Mouse (Mus musculus) left cerebral cortex, postnatal 25 days (tissue): Measurements from ENCODE around the gene 2300009A05Rik. TPM values are rescaled to one million over a fixed set of nuclear protein-coding genes. Genes with fewer than 3 reads are reported as not detected.

ENCODE experiments used
- DNase-seq, 2 experiments: peaks; one replicate each; pipeline ENCODE4 v3.0.0; 2022; ENCODE audit warnings: low spot score in 2 of 2, mixed read lengths in 1 of 2
- intact Hi-C: fragments of 180-260 bp; cut with DNase I; formaldehyde crosslinking; loops from one replicate; pipeline ENCODE4 v1.15.1; 2025
- total RNA-seq, 2 experiments: library from RNA; stranded (reverse); gene quantifications; 2 replicates each; pipeline ENCODE4 v1.2.3; 2021

The 2300009A05Rik gene
- total RNA-seq: 10 to 100 TPM; 23.3 to 26.6 TPM

DNA sequence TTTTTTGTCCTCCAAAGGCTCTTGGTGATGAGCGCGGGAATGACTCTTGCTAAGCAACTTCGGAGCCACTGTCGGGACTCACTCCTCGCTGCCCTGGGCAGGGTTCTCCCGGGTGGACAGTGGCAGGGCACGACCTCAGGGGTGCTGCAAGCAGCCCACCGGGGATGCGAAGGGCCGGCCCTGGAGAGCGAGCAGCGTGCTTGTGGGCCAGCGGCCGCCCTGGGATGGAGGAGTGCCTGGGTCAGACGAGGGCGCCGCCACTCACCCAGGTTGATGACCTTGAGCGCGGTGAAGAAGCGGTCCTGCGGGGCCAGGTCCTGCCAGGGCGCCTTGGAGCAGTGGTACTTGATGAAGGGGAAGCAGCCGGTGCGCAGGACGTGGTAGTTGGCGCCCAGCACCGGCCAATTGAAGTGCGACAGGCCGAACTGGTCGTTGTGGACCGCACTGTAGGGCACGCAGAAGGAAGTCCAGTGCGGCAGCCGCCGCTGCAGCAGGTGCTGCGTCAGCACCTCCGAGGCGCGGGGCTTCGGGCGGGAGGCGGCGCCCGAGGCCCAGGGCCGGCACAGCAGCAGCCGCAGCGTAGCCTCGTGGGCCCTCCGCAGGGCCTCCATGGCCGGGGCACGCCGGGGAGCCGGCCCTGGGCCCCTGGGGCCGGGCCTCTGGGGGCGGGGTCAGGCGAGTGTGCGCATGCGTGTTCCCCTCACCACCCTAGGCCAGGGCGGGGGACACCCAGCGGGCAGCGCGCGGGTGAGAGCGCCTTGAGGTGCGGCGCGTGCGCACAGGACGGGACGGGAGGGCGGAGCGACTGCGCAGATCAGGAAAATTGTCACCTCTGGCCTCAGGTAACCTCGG, at the start of gene 2300009A05Rik:
Gene 2300009A05Rik (minus strand): TSS at position 636 of the 852 bp plus-strand sequence.
- intact Hi-C loops: loop anchor here (2.0 to 5.0 kb wide), 2 partner anchors 22 to 252 kb away; partner anchors contain the start of genes Map2k5 and Skor1

DNA sequence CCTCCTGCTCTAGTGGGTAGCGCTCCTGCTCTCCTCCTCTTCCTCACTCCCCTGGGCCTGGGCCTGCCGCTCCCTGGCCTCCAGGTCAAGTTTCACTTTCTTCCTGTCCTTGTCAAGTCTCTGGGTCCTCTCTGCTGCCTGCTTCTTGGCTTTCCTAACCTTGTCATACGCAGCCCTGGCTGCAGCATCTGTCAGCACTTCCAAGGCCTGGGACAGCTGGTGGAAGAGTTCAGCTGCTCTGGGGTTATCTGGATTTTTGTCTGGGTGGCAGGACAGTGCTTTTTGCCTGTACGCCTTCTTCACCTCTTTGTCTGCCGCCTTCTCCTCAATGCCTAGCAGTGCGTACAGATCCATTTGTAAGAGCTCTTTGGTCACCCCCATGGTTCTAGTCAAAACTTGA, 44.6 kb upstream of the 2300009A05Rik start:
- intact Hi-C loops: no loop called here
- no peak for DNase-seq

More for the DNA sequence above, at the start of gene 2300009A05Rik:
- DNase-seq: peak; percentile 92 to 94

DNA sequence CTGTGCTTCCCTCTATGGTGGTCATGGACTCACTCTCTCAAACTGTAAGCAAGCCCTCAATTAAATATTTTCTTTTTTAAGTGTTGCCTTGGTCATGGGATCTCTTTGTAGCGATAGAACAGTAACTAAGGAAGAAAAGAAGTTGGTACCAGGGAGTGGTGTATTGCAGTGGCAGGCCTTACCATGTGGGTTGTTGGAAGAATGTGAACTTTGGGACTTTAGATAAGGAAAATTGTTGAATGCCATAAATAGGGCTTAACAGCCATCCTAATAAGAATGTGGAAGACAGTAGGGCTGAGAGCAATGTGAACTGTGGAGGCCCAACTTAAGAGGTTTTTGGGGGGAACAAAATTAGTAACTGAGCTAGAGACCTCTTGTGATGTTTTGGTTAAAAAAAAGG, 31.6 kb upstream of the 2300009A05Rik start:
- no peak for DNase-seq

DNA sequence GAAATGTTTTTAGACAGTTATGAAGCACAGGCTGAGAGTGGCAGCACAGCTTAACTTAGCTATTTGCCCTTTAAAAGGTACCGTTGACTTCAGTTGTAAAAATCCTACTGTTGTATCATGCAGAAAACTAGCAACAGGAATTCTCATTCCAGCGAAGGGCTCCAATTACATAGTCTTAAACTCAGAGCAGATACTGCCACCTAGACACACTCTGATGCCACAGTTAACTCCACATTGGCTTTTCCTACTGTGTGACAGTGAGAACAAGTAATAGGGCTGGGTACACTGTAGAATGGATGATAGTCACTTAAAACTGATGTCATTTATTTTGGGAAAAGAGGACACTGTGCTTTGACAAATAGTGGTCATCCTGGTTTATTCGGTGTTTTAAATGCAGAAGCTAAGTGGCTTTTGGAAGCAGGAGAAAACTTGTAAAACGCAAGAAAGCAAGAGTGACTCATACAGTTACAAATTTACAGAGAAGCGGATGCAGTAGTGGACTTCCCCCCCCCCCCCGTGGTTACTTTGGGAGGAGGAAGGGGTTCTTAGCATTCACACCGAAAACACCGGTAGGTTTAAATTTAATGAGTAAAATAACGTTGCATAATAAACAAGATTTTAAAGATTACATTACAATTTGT, 22.2 kb upstream of the 2300009A05Rik start:
- DNase-seq: peak; percentile 2 to 45
- intact Hi-C loops: no loop called here

More for the DNA sequence above, 31.6 kb upstream of the 2300009A05Rik start:
- intact Hi-C loops: no loop called here

DNA sequence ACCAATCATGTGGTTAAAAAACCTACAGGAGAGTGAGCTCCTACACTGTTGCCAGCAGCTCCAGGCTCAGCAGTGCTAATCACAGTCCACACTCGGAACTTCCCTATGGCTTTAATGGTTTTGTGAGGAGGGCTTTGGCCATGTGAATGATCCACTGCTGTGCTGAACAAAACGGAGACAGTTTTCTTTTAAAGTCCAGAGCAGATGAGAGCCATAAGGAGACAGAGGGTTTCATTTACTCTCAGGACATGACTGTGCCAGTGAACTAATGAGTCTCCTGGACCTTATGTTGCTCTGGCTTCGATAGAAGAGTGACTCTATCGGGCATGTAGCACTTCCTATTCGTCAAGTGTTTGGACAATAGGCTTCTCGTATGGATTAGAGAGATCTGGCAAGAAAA, 21.4 kb upstream of the 2300009A05Rik start:
- intact Hi-C loops: no loop called here
- DNase-seq: no peak

DNA sequence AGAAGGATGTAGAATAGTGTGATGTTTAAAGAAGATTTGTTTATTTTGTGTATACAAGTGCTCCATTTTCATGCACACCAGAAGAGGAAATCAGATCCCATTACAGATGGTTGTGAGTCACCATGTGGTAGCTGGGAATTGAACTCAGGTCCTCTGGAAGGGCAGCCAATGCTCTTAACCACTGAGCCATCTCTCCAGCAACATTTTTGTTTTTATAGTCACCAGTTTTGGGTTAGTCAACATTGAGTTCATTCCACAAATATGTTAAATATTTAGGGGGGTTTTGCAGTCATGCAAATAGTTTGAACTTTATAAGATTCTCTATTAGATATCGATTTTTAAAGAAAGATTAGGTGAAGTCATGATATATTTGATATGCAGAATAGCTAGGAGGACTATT, 1.1 kb upstream of the 2300009A05Rik start:
- intact Hi-C loops: loop anchor here (5.0 kb wide), 1 partner anchor 62 kb away; no protein-coding TSS in a partner anchor
- no peak for DNase-seq

DNA sequence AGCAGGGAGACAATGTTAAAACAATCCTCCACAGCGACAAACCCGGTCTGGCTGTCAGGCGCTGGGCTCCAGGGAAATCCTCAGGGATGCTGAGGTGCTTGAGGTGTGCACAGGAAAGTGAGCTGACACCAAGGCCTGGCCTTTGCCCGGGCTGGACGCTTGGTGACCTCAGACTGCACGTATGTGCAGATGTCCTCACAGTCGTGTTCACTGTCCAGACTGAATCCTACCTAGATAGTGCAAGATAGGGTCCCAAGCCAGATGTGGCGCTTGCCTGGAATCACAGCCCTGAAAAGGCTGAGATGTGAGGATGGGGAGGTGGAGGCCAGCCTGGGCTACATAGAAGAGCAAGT, 393 bp upstream of the 2300009A05Rik start:
- intact Hi-C loops: loop anchor here (2.0 to 5.0 kb wide), 2 partner anchors 23 to 252 kb away; partner anchors contain the start of genes Map2k5 and Skor1

DNA sequence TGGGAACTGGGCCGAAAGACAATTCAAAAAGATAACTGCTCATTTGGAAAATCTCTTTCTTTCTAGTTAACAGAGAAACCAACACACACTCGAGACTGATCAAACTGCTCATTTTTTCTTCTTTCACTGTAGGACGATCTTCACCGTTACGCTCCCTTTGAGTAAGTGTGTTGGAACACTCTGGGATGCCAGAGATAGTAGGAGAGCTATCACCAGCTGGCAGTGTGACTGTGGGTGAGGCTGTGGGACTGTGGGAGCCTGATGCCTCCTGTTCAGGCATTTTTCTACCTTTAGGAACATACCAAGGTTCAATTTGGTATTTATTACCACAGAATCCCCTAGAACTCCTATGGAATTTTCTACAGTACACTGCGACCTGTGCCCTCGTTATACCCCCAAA, 3.4 kb downstream of the 2300009A05Rik start:
- peak; percentile 12 to 75 for DNase-seq
- intact Hi-C loops: loop anchor here (5.0 kb wide), 1 partner anchor 248 kb away; the partner anchor contains the start of gene Skor1

More for the DNA sequence above, 393 bp upstream of the 2300009A05Rik start:
- DNase-seq: no peak

DNA sequence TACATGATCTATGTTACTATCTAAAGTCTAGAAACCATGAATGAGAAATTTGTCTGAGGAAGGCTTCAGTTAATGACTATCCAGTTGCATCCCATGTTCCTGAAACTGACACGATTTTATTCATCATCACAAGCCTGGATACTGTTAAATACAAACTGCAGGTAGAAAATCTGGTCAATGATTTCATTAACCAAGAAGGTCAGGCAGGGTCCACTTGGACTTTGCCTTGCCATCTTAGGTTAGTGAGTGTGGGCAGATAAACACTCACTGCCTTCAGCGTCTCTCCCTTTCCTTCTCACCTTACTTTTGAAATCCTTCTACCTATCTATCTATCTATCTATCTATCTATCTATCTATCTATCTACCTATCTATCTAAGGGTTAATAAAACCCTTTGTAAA, 7.7 kb downstream of the 2300009A05Rik start:
- DNase-seq: no peak
- intact Hi-C loops: no loop called here

DNA sequence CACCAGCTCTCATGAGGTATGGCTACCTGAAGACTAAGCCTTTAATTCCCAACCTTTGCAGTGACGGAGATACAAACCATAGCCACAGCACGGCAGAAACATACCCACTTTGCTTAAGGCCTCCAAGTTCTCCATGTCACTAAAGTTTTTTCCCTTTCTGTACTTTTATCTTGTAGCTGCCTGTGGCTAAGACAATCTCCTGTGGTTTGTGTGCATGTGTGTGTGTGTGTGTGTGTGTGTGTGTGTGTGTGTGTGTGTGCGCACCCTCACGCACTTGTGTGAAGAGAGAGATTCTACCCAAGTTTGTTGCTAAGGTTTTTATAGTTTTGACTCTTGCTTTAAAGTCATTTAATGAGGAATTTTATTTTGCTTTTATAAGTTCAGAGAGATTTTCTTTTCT, 16.3 kb downstream of the 2300009A05Rik start:
- no peak for DNase-seq
- intact Hi-C loops: no loop called here

DNA sequence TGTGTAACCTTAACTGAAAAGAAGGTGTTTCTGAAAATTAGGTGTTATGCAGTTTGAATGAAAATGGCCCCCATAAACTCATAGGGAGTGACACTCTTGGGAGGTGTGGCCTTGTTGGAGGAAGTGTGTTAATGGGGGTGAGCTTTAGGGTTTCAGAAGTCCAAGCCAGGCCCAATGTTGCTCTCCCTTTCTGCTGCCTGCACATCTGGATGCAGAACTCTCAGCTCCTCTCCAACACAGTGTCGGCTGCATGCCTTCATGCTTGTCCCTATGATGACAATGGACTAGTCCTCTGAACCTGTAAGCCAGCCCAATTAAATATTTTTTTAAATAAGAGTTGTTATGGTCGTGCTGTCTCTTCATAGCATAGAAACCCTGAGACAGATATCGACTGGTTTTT, 18.7 kb downstream of the 2300009A05Rik start:
- intact Hi-C loops: no loop called here
- no peak for DNase-seq

DNA sequence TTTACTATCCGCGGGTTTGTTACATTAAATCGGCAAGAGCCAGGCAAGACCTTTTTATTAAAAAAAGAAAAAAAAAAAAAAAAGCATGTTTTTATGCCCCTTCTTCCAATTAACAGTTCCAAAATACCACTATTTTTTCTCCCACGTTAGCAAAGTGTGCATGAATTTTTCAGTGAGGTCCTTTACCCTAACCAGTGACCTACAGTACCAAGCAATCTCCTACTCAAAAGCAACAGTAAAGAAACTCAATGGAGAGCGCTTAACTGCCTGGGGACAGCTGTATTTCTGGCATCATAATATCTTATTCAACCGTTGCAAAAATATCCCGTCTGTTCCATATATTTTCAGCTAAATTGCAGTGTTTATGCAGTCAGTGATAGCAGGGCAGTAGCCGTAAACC, 20.9 kb downstream of the 2300009A05Rik start:
- no peak for DNase-seq
- intact Hi-C loops: no loop called here

DNA sequence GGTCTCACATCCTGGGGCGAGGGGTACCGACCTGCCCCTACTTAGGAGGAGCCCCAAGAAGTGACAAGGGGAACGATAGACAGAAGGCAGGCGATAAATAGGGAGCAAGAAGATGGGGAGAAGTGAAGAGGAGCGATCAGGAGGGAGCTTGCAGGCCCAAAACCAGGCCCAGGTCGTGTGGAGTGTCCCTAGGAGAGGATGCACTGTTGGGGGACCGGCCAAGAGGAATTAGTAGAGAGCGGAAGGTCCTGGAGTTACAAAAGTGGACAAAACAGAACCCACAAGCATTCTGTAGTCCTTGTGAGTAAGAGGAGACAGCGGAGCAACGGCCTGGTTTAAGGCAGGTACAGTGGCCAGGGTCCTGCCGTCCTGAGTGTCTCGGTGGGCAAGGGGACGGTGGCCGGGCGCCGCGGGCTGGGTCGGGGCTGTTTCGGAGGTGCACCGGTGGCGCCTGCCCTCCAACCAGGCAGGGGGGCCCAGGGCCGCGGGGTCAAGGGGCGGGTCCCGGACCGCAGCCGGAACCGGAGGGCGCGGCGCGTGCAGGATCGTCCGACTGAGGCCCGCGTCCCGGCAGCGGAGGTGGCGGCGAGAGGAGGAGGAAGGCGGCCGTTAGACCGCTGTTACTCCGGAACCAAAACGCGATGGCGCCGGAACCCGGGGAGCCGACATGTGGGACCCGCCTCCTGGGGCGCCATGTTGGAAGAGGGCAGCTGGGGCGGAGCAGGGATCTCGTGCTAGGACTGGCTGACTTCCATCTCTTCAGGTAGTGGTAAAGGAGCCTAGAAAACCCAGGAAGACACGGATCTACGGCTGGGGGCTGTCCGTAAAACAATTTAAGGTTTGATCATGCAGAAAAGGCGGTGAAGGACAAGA, 21.5 kb downstream of the 2300009A05Rik start, which contains the start of gene Map2k5:
Gene Map2k5 (minus strand): TSS at position 633 of the 873 bp plus-strand sequence.
- peak; percentile 91 to 94 for DNase-seq
- intact Hi-C loops: loop anchor here (2.0 kb wide), 1 partner anchor 21 kb away; the partner anchor contains the start of gene 2300009A05Rik

DNA sequence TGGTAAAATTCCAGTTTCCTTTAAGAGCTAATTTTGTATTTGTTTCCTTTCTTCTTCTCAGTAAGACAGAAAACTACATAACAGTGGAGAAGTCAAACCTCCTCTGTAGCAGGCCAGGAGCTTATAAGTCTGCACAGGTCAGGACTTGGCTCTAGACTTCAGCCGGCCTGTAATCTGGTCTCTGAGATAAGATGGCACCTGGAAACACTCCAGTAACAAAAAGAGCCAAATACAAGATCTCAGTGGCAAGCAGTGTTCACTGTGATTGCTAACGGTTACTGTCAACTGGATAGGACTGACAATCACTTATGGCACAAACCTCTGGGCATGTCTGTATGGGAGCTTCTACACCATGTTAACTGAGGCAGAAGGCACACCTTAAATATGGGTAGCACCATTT, 25.7 kb downstream of the 2300009A05Rik start:
- DNase-seq: no peak
- intact Hi-C loops: no loop called here

DNA sequence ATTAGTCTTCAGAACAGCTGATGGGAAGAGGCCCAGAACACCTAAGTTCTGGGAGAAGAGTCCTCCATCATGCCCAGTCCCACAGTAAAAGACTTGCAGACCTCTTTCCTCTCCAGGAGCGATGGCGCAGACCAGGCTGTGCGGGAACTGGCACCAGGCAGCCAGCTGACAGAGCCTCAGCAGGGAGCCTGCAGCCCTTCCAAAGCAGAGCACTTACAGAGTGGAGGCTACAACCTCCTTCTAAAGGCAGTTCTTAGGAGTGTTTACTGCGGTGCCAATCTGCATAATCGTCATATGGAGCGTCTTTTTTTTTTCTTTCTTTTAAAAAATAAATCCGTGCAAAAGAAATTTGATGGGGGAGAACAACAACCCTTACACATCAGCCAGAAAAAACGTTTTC, 26.5 kb downstream of the 2300009A05Rik start:
- no peak for DNase-seq
- intact Hi-C loops: no loop called here

DNA sequence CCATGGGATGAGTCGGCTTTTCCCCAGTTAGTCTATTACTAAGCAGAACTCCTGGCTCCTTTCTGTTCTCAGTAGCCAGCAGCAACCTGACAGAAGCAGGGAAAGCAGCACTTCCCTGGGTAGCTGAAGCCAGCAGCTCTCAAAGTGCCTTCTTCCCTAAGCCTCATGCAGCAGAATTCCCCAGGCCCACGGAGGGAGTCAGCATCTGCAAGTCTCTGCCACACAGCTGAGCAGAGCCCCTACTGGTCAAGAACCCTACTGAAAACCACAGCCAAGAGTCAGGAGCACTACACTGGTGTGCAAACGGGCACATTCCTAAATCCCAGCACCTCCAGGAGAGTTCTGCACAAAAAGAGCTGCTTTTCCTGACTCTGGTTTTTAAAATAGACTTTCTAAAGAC, 38.6 kb downstream of the 2300009A05Rik start:
- intact Hi-C loops: no loop called here
- DNase-seq: peak in 1 of 2 experiments; percentile 28

DNA sequence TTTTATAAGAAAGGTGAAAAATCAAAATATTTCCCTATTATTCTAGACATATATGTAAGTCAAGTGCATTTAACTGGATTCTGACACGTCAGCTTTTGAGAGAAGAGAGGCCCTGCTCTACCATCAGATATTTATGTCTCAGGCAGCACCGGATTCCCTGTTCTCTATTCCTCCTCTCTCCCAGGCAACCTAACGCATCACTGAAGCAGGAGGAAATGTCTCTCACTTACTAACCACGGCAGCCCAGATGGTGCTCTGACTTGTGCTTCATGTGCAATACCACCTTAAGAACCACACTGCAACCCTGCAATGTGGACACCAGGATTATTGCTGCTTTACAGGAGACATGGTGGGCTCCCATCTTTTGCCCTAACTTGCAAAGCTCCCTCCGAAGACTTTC, 40.0 kb downstream of the 2300009A05Rik start:
- peak; percentile 27 to 59 for DNase-seq

DNA sequence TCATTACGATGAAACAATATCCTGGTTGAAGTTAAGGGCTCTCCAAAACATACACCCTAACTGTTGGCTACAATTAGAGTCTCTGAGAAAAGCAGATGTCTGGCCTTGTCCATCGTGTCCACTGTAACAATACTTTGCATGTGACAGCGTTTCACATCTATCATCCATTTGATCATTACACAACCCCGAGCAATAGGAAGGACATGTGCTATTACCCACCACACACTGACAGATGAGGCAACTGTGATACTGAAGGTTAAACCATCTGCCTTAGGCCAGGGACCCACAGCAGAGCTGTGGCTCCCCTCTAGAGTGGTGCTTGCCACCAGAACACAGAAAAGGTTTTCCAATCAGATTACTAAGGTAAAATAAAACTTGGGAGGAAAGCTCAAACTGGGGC, 42.3 kb downstream of the 2300009A05Rik start:
- intact Hi-C loops: no loop called here
- no peak for DNase-seq

More for the DNA sequence above, 40.0 kb downstream of the 2300009A05Rik start:
- intact Hi-C loops: no loop called here

DNA sequence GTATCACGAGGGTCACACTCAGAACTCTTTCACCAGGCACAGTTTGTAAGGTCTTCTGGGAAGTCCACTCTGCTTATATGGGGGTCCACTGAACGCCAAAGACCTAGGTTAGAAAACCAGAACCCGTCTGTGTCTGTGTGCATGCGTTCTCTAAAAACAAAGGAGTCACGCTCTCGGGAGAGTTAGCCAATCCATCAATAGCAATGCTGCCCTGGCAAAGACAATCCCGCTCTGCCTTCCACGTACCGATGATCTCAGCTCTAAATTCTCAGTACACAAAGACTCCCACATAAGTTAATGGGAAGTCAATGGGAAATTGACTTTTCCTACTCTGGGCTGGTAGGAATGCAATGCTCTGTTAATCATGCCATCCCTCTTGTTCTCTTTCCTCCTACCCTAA, 42.8 kb downstream of the 2300009A05Rik start:
- DNase-seq: no peak
- intact Hi-C loops: no loop called here

DNA sequence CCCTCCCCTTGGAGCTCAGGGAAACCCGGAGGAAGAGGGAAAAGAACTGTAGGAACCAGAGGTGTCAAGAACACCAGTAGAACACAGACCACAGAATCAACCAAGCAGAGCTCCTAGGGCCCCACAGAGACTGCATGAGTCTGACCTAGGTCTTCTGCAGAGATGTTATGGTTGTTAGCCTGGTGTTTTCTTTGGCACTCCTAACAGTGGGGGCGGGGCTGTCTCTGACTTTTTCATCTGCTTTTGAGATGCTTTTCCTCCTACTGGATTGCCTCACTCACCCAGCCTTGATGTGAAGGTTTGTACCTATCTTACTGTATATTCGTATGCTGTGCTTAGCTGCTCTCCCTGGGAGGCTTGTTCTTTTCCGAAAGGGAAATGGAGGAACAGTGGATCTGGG, 44.9 kb downstream of the 2300009A05Rik start:
- no peak for DNase-seq
- intact Hi-C loops: no loop called here
